Mouse (Mus musculus) lung, postnatal 0 days (tissue): ENCODE results near the gene BC004004.

Experiments used
- CTCF ChIP-seq: IDR thresholded peaks from 2 replicates; pipeline ENCODE4 v1.5.1; 2016; ENCODE audit warnings: antibody characterized with exemption, mild to moderate bottlenecking
- EP300 ChIP-seq: IDR thresholded peaks from 2 replicates; pipeline ENCODE4 v1.6.1; 2016; ENCODE audit warnings: antibody characterized with exemption, mild to moderate bottlenecking, control low read depth

GRCm38 (mm10) chr17:29247881-29248280, 20.7 kb upstream of the BC004004 start:
- TF ChIP-seq CTCF (no peak), EP300 (no peak)
